Mouse (Mus musculus) left cerebral cortex, postnatal 36 days (tissue): ENCODE results near the gene Hist2h2aa2. TPM values are rescaled to one million over a fixed set of nuclear protein-coding genes. Genes with fewer than 3 reads are reported as not detected.
"Not testable (repeated sequence)": the region's sequence is repeated elsewhere in the genome, so short reads cannot be mapped to it uniquely, and the experiment has no call there.

Source experiments
- DNase-seq, 2 experiments: peaks; one replicate each; pipeline ENCODE4 v3.0.0; 2021 to 2022; ENCODE audit warnings: low spot score in 2 of 2, mixed read lengths in 1 of 2
- intact Hi-C: fragments of 180-260 bp; cut with DNase I; formaldehyde crosslinking; loops from one replicate; pipeline ENCODE4 v1.15.1; 2025
- total RNA-seq, 2 experiments: library from RNA; stranded (reverse); gene quantifications; 2 replicates each; pipeline ENCODE4 v1.2.3; 2021

Gene Hist2h2aa2
- total RNA-seq, 2 experiments from 2014 or later, result 204 to 210 TPM

GRCm38 (mm10) chr3:96262979-96263550 lies 23.0 kb upstream of the Hist2h2aa2 start, which contains the start of gene Hist2h4:
Gene Hist2h4, minus strand, starts transcription at chr3:96263311.
- intact Hi-C loops, result loop anchor here (2.0 to 10.0 kb wide), 3 partner anchors 42 to 334 kb away; partner anchors contain the start of genes Ankrd34a, Hist2h2ac and Hist2h2be
- peak; percentile 96 to 98 for DNase-seq

- intact Hi-C loops, result loop anchor here (2.0 to 10.0 kb wide), 3 partner anchors 42 to 335 kb away; partner anchors contain the start of genes Ankrd34a, Hist2h2ac and Hist2h2be
- DNase-seq, result peak; percentile 83 to 86
These were observed 22.3 kb upstream of the Hist2h2aa2 start for GRCm38 (mm10) chr3:96262216-96262875.

- intact Hi-C loops, result loop anchor here (2.0 to 10.0 kb wide), 3 partner anchors 41 to 336 kb away; partner anchors contain the start of genes Ankrd34a, Hist2h2ac and Hist2h2be
- no peak for DNase-seq
These were observed 21.5 kb upstream of the Hist2h2aa2 start for GRCm38 (mm10) chr3:96261623-96262022.

- no peak for DNase-seq
- intact Hi-C loops, result loop anchor here (5.0 to 10.0 kb wide), 2 partner anchors 195 to 337 kb away; partner anchors contain the start of gene Ankrd34a
These were observed 20.1 kb upstream of the Hist2h2aa2 start for GRCm38 (mm10) chr3:96260220-96260619.

GRCm38 (mm10) chr3:96257190-96257589 lies 17.1 kb upstream of the Hist2h2aa2 start:
- intact Hi-C loops, result no loop called here
- DNase-seq, result no peak

GRCm38 (mm10) chr3:96255926-96256593 lies 16.0 kb upstream of the Hist2h2aa2 start:
- no peak for DNase-seq
- intact Hi-C loops, result no loop called here

- intact Hi-C loops, result no loop called here
- DNase-seq, result no peak
These were observed 14.7 kb upstream of the Hist2h2aa2 start for GRCm38 (mm10) chr3:96254683-96255355.

GRCm38 (mm10) chr3:96251787-96252186 lies 11.7 kb upstream of the Hist2h2aa2 start:
- DNase-seq, result no peak
- intact Hi-C loops, result no loop called here

- intact Hi-C loops, result no loop called here
- no peak for DNase-seq
These were observed 10.8 kb upstream of the Hist2h2aa2 start for GRCm38 (mm10) chr3:96250890-96251289.

GRCm38 (mm10) chr3:96249034-96249345 lies 8.9 kb upstream of the Hist2h2aa2 start:
- DNase-seq, result no peak
- intact Hi-C loops, result no loop called here

- DNase-seq, result no peak
- intact Hi-C loops, result no loop called here
These were observed 8.3 kb upstream of the Hist2h2aa2 start for GRCm38 (mm10) chr3:96248141-96249033.

- intact Hi-C loops, result no loop called here
- no peak for DNase-seq
These were observed 7.5 kb upstream of the Hist2h2aa2 start for GRCm38 (mm10) chr3:96247356-96248140.

- DNase-seq, intact Hi-C loops: not testable (repeated sequence)
These were observed 6.4 kb upstream of the Hist2h2aa2 start, which contains the start of gene Hist2h3c1 for GRCm38 (mm10) chr3:96246427-96246856. Gene Hist2h3c1, plus strand, starts transcription at chr3:96246685.

- DNase-seq, intact Hi-C loops: not testable (repeated sequence)
These were observed 5.9 kb upstream of the Hist2h2aa2 start for GRCm38 (mm10) chr3:96246018-96246417.

GRCm38 (mm10) chr3:96245003-96245886 lies 5.2 kb upstream of the Hist2h2aa2 start, which contains the start of gene Hist2h2aa1:
Gene Hist2h2aa1, plus strand, starts transcription at chr3:96245497.
- intact Hi-C loops, result loop anchor here (2.0 kb wide), 1 partner anchor 24 kb away; the partner anchor contains the start of genes Hist2h2ac and Hist2h2be
- DNase-seq, result peak; percentile 89

GRCm38 (mm10) chr3:96243921-96244572 lies 4.0 kb upstream of the Hist2h2aa2 start:
- intact Hi-C loops, result loop anchor here (2.0 kb wide), 1 partner anchor 23 kb away; the partner anchor contains the start of genes Hist2h2ac and Hist2h2be
- DNase-seq, result no peak
